Comparison of ENCODE assay signal across 8 mouse cellular contexts in genomic region chr2:29309966-29310365, GRCm38 (mm10). TPM values are rescaled to one million over a fixed set of nuclear protein-coding genes. Genes with fewer than 3 reads are reported as not detected.
DNase-seq lines count a peak whose midpoint lies in the region; TF ChIP-seq lines count a peak whose summit lies in the region.

No protein-coding gene starts in this region.

- no peak overlapping the region for H3K27ac ChIP-seq in kidney, adult 2 months (ENCODE audit: insufficient read depth, low read depth, low read length)

- TF ChIP-seq POLR2A in kidney, adult 2 months (IDR thresholded peaks at IDR 0.05; ENCODE audit: low read depth, low read length), result no peak

- 43% methylated on average over 7 of the region's 7 CpGs for WGBS in kidney, adult 2 months

- H3K27me3 ChIP-seq in kidney, adult 2 months (replicated peaks; ENCODE audit: control insufficient read depth, insufficient read depth, low read length), result no peaks in the 10 kb centered on the region

- no peak overlapping the region for H3K4me3 ChIP-seq in kidney, adult 2 months (ENCODE audit: insufficient read depth, low read depth, low read length)

- DNase-seq in kidney, adult 2 months, result peak; percentile 2
- DNase-seq in kidney, adult 11 months, result no peak
- DNase-seq in A20 (ENCODE audit: low read depth, low spot score) (peak; percentile 23), adipocyte (ENCODE audit: low spot score) (peak; percentile 59)
- peak; percentile 19 for DNase-seq in induced T-regulatory cell, adult 2 months (ENCODE audit: low read depth)
- DNase-seq in cerebellum, adult 11 months, result no peak
- no peak for DNase-seq in frontal cortex, adult 2 months (ENCODE audit: extremely low spot score in 1 of 2, low spot score in 1 of 2)
- DNase-seq in T-cell, adult 2 months (ENCODE audit: low spot score), result no peak

- no peaks in the 10 kb centered on the region for H3K36me3 ChIP-seq in kidney, adult 2 months (ENCODE audit: control insufficient read depth, insufficient read depth, low read length)

- no peaks in the 10 kb centered on the region for H3K4me1 ChIP-seq in kidney, adult 2 months (ENCODE audit: control insufficient read depth, insufficient read depth, low read length)

- TF ChIP-seq CTCF in kidney, adult 2 months (conservative IDR thresholded peaks at IDR 0.05; ENCODE audit: insufficient read depth, insufficient read length, low read depth, low read length), result no peak

RNA-seq across cellular contexts. Expression of gene Med27, which starts 36.7 kb away (rescaled TPM):
- polyA plus RNA-seq in kidney, adult 2 months (2012; rRNA removed), result 25.9 and 31.4 TPM in 2 replicates
- 41.7 and 47.5 TPM in 2 replicates for polyA plus RNA-seq in frontal cortex, adult 2 months (2012; rRNA removed)

RNA-seq across cellular contexts. Expression of gene Ntng2, which starts 57.2 kb away (rescaled TPM):
- 18.2 and 23.2 TPM in 2 replicates for polyA plus RNA-seq in kidney, adult 2 months (2012; rRNA removed)
- 47.4 and 50.5 TPM in 2 replicates for polyA plus RNA-seq in frontal cortex, adult 2 months (2012; rRNA removed)

Comparison
In these comparisons a context has a peak if more than half of its experiments do, and no peak if none do; other contexts are left out.
1. DNase-seq: peak in kidney, adult 2 months (single experiment), A20 (single experiment), adipocyte (single experiment) and induced T-regulatory cell, adult 2 months (single experiment); none in kidney, adult 11 months (single experiment), cerebellum, adult 11 months (single experiment), frontal cortex, adult 2 months (0 of 2) and T-cell, adult 2 months (single experiment).